Mouse (Mus musculus) cerebellum, postnatal 14 days (tissue): ENCODE results near the gene Acer1.

Experiments used
- DNase-seq, 2 experiments: peaks; one replicate each; pipeline ENCODE4 v3.0.0; 2021; ENCODE audit warnings: mixed read lengths in 2 of 2

The Acer1 gene

DNA sequence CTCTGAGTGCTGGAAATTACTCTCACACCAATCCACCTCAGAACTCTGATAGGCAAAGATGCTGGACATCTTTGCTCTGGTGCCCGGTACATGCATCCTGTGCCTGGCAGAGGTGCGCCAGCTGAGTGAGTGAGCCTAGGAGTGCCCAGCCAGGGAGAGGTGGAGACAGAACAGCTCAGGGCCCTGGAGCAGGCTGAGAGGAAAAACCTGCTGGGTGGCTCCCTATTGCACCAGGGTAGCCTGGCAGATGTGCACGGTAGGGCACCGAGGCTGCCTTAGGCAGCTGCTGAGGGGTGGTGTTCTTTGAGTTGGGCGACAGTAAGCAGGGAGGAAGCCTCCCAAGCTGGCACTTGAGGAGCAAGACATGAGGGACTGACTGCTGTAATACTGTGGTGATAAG is at the start of gene Acer1:
Gene Acer1, minus strand, starts transcription at position 114 of the 400 bp plus-strand sequence.
- DNase-seq, result no peak

- DNase-seq, result peak; percentile 72 to 75
Observed at GRCm38 (mm10) chr17:57030931-57031660, 49.2 kb upstream of the Acer1 start, which contains the start of gene Khsrp. TSS of gene Khsrp (minus strand) at chr17:57031522.

- no peak for DNase-seq
Observed at GRCm38 (mm10) chr17:57029691-57030090, 47.8 kb upstream of the Acer1 start.

DNA sequence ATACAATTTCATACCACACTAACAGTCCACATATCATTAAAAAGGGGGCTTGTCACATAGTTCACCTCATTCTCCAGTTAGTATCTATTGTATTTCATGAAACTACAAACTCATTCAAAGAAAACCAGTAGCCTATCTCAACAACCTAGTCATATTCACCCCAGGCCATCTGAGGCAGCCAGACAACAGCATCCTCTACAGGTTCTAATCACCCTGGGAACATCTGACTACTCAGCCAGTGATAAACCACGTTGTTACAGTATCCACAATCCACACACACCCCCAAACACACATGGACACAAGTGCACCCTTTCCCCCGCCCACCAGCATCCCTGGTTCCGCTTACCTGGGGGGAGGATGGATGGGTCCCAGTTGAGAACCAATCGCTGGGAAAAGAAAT is 45.5 kb upstream of the Acer1 start:
- DNase-seq, result no peak

DNA sequence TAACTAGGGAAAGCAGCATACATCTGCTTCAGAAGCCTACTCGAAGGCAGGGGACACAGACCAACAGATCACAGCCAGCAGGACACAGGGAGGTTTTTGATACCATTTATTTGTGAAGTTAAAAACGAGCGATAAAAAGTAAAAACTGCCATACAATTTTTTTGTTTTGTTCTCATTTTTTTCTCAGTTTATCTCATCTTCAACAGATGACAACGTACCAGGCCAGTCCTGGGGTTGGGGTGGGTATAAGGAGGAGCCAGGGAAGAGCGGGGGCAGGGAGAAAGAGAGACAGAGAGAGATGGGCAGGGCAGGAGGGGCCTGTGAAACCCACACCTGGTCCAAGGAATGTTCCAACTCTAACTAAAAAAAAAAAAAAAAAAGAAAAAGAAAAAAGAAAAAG is 39.0 kb upstream of the Acer1 start:
- no peak for DNase-seq

GRCm38 (mm10) chr17:57019693-57020092 is 37.8 kb upstream of the Acer1 start:
- DNase-seq, result no peak

GRCm38 (mm10) chr17:57012245-57012795 is 30.4 kb upstream of the Acer1 start:
- peak in 1 of 2 experiments; percentile 38 for DNase-seq

DNA sequence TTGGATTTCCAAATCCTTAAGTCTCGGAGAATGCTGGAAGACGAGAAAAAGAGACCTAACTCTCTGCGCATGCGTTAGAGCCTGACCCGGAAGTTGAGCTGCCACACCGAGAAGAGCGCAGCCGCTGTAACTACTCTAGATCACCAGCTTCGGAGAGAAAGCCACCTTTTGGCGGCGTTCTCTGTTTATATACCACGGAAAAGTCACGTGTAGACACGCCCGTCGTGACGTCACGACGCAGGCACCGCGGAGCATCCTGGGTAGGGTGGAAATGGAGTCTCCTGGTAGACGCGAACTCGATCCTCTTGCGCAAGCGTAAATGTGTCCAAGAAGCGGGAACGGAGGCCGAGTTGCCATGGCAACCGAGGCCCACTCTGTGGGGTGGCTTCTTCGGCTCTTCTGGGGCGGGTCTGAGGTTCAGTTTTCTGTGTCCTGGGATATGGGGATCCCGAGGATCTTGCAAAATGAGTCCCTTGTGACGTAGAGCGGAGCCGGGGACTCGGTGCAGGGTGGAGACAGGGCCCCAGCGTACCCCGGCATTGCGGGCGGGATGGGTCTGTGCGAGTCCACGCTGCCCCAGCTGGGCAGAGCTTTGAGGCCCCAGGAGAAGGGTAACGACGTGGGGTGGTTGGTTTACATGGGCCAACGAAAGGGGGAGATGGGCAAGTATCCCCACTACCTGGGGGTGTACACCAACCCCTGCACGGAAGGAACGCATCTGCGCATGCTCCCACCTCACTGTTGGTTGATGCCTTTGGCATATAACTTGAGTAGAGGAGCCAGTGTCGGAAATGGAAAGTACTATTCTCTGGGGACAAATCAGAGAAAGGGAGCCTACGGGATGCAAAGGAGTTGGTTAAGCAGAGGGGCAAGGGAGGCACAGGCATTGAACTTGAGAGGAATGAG is 29.6 kb upstream of the Acer1 start, which contains the start of the genes Gtf2f1 and Gm17949:
Gene Gtf2f1, minus strand, starts transcription at position 53 of the 906 bp plus-strand sequence.
Gene Gm17949, plus strand, starts transcription at position 234 of the 906 bp plus-strand sequence.
- DNase-seq, result peak; percentile 97

GRCm38 (mm10) chr17:57010911-57011235 is 28.9 kb upstream of the Acer1 start:
- no peak for DNase-seq

DNA sequence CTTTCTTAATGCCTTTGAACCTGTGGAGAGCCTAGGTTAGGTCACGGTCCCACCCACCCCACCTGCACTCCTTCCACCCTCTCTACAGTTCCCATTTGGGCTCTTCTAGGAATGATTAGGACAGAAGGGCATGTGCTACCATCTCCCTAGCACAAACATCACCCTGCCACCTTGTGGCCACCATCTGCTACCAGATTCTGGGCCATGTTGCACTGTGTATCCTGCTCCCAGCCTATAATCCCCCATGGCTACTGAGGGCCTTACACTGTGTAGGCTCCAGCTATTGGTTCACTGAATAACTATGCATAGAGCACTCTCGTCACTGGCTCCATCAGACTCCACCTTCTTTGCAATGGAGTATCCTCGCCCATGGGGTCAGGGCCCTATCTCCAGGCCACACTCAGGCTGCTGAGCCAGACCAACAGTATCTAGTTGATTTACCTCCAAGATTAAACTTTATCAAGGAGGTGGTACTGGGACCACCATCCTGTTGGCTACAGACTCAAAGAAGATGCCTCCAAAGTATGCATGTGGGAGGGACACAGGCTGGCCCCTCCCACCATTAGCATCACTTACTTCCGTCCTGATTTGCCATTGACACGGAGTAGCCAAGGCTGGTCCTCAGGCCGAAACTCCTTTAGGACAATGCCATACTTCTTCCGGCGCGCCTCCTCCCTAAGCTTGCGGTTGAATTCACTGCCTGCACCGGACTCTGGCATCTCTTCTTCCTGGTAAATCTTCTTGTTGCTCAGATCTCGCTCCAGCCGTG is 25.4 kb upstream of the Acer1 start:
- peak; percentile 41 to 63 for DNase-seq

DNA sequence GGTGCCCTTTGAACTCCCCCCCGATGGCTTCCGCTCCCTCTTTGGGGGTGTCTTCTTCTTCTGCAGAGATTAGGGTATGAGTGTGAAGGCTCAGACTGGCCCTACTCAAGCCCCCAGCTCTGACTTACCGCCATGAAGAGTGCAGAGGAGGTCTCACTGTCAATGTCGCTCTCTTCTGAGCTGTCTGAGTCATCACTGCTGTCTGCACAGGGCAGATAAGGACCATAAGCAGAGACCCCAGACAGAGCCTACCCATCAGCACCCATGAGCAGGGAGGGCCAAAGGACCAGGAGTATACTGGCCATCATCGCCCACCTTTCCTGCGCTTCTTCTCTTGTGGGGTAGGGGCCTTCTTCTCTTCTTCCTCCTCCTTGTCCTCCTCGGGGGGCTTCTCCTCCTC is 22.1 kb upstream of the Acer1 start:
- no peak for DNase-seq

- DNase-seq, result no peak
Observed at GRCm38 (mm10) chr17:57001228-57001627, 19.3 kb upstream of the Acer1 start.

GRCm38 (mm10) chr17:56999968-57000609 is 18.2 kb upstream of the Acer1 start, which contains the start of gene Pspn:
TSS of gene Pspn (minus strand) at chr17:57000018.
- no peak for DNase-seq

GRCm38 (mm10) chr17:56999414-56999813 is 17.5 kb upstream of the Acer1 start:
- DNase-seq, result no peak

DNA sequence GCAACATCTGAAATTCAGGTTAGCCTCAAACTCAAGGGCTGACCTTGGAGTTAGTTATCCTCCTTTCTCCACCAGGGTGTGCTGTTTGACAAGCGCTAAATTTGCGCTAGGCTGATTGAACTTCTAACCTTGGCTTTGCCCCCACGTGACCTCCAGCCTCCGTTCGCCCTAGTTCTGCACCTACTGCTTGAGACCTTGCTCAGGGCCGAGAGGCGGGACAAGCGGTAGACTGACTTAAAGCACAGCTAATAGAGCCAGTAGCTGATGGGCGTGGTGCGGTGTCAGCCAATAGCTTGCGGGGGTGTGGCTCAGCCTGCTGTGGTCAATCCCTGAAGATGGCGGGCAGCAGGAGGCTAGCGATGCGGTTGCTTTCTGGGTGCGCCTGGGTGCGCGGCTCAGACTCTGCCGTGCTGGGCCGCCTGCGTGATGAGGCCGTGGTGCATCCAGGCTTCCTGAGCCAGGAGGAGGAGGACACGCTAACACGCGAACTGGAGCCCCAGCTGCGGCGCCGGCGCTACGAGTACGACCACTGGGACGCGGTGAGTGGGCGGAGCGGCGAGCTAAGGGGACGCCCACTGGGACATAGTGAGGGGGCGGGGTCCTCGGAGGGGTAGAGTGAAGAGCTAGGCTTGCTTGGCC is 15.2 kb upstream of the Acer1 start, which contains the start of gene Alkbh7:
Gene Alkbh7, plus strand, starts transcription at position 311 of the 639 bp plus-strand sequence.
- DNase-seq, result peak; percentile 93

GRCm38 (mm10) chr17:56996506-56996905 is 14.6 kb upstream of the Acer1 start:
- DNase-seq, result no peak

DNA sequence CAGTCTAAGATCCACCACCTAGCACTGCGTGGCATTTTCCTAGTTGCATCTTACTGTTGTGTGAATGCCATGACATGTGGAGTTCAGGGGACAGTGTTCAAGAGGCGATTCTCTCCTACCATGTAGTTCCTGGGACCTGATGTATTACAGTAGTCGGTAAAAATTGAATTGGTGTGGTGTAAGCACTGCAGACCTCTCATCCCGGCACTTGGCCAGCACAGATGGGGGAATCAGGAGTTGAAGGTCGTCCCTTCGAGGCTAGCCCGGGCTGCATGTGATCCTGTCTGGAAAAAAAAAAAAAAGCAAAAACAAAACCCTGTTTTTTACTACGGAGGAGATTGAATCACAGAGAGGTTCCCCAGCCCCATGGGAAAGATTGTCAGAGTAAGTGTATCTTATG is 13.1 kb upstream of the Acer1 start:
- DNase-seq, result no peak

DNA sequence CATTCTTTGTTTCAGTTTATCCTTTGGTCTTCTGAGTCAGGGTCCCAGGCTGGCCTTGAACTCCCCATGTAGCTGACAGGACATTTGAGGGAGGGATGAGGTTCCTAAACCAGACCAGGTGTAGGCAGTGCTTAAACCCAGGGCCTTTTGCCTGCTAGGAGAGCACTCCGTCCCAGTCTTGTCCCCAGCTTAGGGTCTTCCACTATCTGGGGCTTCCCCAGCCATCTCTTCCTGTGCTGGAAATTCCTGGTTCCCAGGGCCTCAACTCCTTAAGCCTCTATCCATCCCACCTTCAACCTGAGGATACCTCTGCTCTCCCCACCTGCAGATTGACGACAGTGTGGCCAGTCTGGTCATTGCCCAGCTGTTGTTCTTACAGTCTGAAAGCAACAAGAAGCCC is 9.0 kb upstream of the Acer1 start:
- DNase-seq, result no peak

GRCm38 (mm10) chr17:56990115-56990746 is 8.3 kb upstream of the Acer1 start, which contains the start of gene Clpp:
TSS of gene Clpp (plus strand) at chr17:56990305.
- peak; percentile 93 to 95 for DNase-seq

DNA sequence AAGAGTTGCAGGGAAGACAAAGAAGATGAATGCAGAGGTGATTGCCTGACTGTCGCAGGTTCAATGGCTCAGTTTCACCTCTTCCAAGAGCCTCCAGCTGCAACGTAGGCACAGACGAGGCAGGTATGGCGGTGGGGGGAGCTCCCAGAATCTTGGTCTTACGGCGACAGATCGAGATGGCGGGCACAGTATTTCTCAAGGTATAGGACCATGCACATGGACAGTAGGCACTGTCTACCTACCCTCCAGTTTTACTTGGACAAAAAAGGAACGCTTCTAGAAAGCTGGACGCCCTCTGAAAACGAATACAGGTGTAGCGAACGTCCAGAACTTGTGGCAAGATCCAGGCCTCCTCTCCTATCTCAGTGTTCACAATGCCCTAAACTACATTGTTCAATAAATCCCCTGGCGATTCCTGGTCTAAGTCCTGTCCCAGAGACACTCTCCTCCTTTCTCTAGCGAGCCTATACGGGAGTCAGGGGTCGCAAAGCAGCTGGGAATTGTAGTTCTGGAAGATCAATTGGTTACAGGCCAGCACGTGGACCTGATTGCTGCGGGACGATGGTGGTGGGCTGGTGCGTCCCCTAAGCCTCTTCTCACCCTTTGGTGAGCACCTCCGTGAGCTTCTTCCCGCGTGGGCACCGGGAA is 7.7 kb upstream of the Acer1 start:
- DNase-seq, result peak; percentile 82 to 88
